Mouse (Mus musculus): ENCODE data around the gene Shc3. TPM values are rescaled to one million over a fixed set of nuclear protein-coding genes. Genes with fewer than 3 reads are reported as not detected.

Shc3 gene
- polyA plus RNA-seq, 2 experiments = 0.12 TPM; not detected in 1

DNA sequence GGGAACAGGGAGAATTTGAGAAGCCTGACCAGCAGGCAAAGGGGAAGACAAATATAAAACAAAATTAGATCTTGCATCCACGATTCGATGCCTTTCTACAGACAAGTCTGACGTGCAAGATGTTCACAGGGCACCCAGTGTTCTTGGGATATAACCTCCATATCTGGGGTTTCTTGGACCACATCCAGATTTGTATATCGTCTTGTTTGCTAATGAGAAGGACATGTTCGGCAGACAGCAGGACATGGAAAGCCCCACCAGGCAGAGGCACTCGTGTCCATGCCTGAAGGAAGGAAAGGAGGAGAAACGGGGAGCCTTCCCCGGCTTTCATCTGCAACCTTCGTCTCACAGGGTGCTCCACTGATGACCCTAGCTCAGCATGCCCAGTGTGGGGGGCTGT, 158.0 kb downstream of the Shc3 start:
- DNase-seq (ENCODE audit: low read depth in 3 of 3, low spot score in 3 of 3) (no peak), ATAC-seq (ENCODE audit: insufficient read depth) (no peak)
- Histone ChIP-seq H3K4me1 (replicated peaks; ENCODE audit: control insufficient read depth in 2 of 2, insufficient read depth in 2 of 2, low read length in 1 of 2) (peaks cover 0 to 4% of the 10 kb centered on the region in 2 experiments; a peak in 1 of 4 replicates), H3K36me3 (replicated peaks; ENCODE audit: control insufficient read depth, insufficient read depth, low read depth) (no peaks in the 10 kb centered on the region), H3K27ac (no peak overlapping the region), H3K4me2 (ENCODE audit: low read depth) (no peak overlapping the region), H3K9me3 (ENCODE audit: control insufficient read depth, low read length) (no peaks in the 10 kb centered on the region), H3K9ac (replicated peaks) (no peak overlapping the region), H3K4me3 (ENCODE audit: insufficient read depth in 1 of 2, low read depth in 2 of 2, low read length in 2 of 2) (no peak overlapping the region), H3K27me3 (ENCODE audit: control insufficient read depth, insufficient read depth, low read length) (peaks cover 17% of the 10 kb centered on the region)
- TF ChIP-seq EP300 (IDR thresholded peaks at IDR 0.05; ENCODE audit: low read depth) = no peak
- TF ChIP-seq CTCF (IDR thresholded peaks at IDR 0.05; ENCODE audit: low read depth) = no peak
- 62% methylated on average over 9 of the region's 9 CpGs for WGBS (ENCODE audit: insufficient replicate concordance)

DNA sequence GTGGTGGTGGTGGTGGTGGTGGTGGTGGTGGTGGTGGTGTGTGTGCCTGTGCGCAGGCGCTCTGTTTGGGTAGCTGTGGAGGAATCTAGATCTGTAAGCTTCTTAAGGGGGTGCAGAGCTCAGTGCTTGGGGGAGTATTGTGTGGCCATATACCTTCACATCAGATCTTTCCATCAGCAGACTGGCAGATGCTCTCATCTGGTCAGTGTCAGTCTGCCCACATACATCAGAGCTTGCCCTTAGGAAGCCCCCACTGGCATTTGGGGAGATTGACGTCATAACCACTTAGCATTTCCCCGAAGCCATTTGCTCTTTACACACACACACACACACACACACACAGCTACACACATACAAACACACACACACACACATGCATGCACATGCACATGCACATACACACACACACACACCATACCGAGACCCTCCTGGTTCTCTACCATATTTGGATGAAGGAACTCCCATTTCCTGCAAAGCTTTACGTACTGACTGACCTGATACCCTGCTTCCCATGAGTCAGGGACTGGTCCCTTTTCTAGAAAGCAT, 159.2 kb downstream of the Shc3 start:
- Histone ChIP-seq H3K9me3 (ENCODE audit: control insufficient read depth, low read length) (no peaks in the 10 kb centered on the region), H3K27me3 (ENCODE audit: control insufficient read depth, insufficient read depth, low read length) (peaks cover 17% of the 10 kb centered on the region), H3K4me2 (ENCODE audit: low read depth) (no peak overlapping the region), H3K4me1 (replicated peaks; ENCODE audit: control insufficient read depth in 2 of 2, insufficient read depth in 2 of 2, low read length in 1 of 2) (peaks cover 0 to 4% of the 10 kb centered on the region in 2 experiments; a peak in 1 of 4 replicates), H3K36me3 (replicated peaks; ENCODE audit: control insufficient read depth, insufficient read depth, low read depth) (no peaks in the 10 kb centered on the region), H3K9ac (replicated peaks) (no peak overlapping the region), H3K27ac (no peak overlapping the region), H3K4me3 (ENCODE audit: insufficient read depth in 1 of 2, low read depth in 2 of 2, low read length in 2 of 2) (0 out of 4 replicates have a peak overlapping the region, but pooled peaks of 1 of the 2 experiments have one; percentile 11)
- no peak for ATAC-seq (ENCODE audit: insufficient read depth)
- TF ChIP-seq CTCF (IDR thresholded peaks at IDR 0.05; ENCODE audit: low read depth) (no peak), EP300 (IDR thresholded peaks at IDR 0.05; ENCODE audit: low read depth) (no peak)
- WGBS (ENCODE audit: insufficient replicate concordance) = 51% methylated on average over 6 of the region's 6 CpGs
- no peak for DNase-seq (ENCODE audit: low read depth in 3 of 3, low spot score in 3 of 3)

GRCm38 (mm10) chr13:51408519-51409001, 160.7 kb downstream of the Shc3 start, which contains the start of gene S1pr3:
Gene S1pr3, plus strand, starts transcription at chr13:51408639.
- Histone ChIP-seq H3K4me1 (replicated peaks; ENCODE audit: control insufficient read depth in 2 of 2, insufficient read depth in 2 of 2, low read length in 1 of 2) (peaks cover 0 to 4% of the 10 kb centered on the region in 2 experiments; a peak in 1 of 4 replicates), H3K4me3 (ENCODE audit: insufficient read depth in 1 of 2, low read depth in 2 of 2, low read length in 2 of 2) (peak within 1 kb of the TSS; percentile 6 to 37), H3K36me3 (replicated peaks; ENCODE audit: control insufficient read depth, insufficient read depth, low read depth) (no peaks in the 10 kb centered on the region), H3K4me2 (ENCODE audit: low read depth) (peak within 1 kb of the TSS; percentile 45), H3K9me3 (ENCODE audit: control insufficient read depth, low read length) (no peaks in the 10 kb centered on the region), H3K27me3 (ENCODE audit: control insufficient read depth, insufficient read depth, low read length) (peaks cover 17% of the 10 kb centered on the region), H3K9ac (replicated peaks) (no peak within 1 kb of the TSS), H3K27ac (no peak within 1 kb of the TSS)
- no peak for ATAC-seq (ENCODE audit: insufficient read depth)
- whole genome bisulfite sequencing (ENCODE audit: insufficient replicate concordance) = under 1% methylated on average over 33 of the region's 33 CpGs
- no peak for DNase-seq (ENCODE audit: low read depth in 3 of 3, low spot score in 3 of 3)
- no peak for TF ChIP-seq EP300 (IDR thresholded peaks at IDR 0.05; ENCODE audit: low read depth)

DNA sequence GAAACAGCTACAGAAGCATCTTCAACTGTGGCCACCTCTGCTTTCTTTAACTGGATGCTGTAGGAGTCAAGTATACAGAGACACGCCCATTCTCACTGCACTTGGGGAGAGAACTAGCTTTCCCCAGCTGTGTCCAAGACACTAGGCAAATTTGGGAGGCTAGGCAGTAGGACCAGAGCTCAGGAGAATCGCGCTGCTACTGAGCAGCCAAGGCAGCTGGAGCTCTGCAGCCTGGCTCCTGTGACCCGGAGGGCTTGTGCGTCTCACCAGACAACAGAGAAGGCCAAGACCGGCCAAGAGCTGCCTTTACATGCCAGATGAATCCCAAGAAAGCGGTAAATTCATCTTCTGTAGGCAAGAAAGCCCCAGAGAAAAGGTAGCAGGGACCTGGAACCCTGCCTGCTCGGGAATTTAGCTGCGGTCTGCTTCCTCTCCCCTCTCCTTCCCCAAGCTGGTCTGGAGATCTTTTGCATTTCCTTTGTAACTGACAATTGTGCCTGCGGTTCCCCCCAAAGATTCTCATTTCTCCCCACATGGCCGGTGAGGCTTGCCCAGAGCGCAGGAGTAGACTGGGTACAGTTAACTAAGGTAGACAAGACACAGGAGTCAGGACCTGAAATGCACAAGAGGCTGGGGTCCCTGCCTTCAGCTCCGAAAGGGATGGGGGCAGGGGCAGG, 161.5 kb downstream of the Shc3 start:
- H3K4me3 ChIP-seq (ENCODE audit: insufficient read depth in 1 of 2, low read depth in 2 of 2, low read length in 2 of 2) = no peak overlapping the region
- WGBS (ENCODE audit: insufficient replicate concordance) = 13% methylated on average over 13 of the region's 13 CpGs
- no peak overlapping the region for H3K4me2 ChIP-seq (ENCODE audit: low read depth)
- peaks cover 17% of the 10 kb centered on the region for H3K27me3 ChIP-seq (ENCODE audit: control insufficient read depth, insufficient read depth, low read length)
- peaks cover 0 to 4% of the 10 kb centered on the region in 2 experiments; a peak in 1 of 4 replicates for H3K4me1 ChIP-seq (replicated peaks; ENCODE audit: control insufficient read depth in 2 of 2, insufficient read depth in 2 of 2, low read length in 1 of 2)
- no peak for TF ChIP-seq CTCF (IDR thresholded peaks at IDR 0.05; ENCODE audit: low read depth)
- TF ChIP-seq EP300 (IDR thresholded peaks at IDR 0.05; ENCODE audit: low read depth) = no peak
- no peak overlapping the region for H3K9ac ChIP-seq (replicated peaks)
- H3K9me3 ChIP-seq (ENCODE audit: control insufficient read depth, low read length) = no peaks in the 10 kb centered on the region
- no peaks in the 10 kb centered on the region for H3K36me3 ChIP-seq (replicated peaks; ENCODE audit: control insufficient read depth, insufficient read depth, low read depth)
- DNase-seq (ENCODE audit: low read depth in 3 of 3, low spot score in 3 of 3) (no peak), ATAC-seq (ENCODE audit: insufficient read depth) (no peak)
- no peak overlapping the region for H3K27ac ChIP-seq

DNA sequence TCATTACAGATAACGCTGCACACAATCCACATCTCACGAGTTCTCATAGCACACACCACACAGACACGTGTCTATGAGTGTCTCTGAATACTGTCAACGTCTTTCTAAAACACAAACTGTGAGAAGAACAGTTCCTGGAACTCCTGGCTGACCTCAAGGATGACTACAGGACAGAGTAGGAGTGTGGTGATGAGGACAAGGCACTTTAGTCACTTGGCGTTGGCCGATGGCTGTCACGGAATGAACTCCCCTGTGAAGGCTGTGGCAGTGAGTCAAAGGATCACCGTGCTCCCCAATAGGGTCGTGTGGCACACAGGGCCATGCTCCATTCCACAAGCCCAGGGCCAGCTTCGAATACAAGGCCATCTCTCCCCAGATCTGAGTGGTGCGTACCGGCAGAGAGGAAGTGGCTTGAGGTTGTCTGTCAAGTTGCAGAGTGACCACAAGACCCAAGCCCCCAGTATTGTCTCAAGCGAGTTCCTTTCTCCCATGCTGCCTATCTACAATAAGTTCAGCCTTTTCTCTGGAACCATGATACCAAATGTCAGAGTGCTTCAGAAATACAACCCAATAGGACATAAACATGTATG, 163.4 kb downstream of the Shc3 start:
- TF ChIP-seq CTCF (IDR thresholded peaks at IDR 0.05; ENCODE audit: low read depth) = no peak
- TF ChIP-seq EP300 (IDR thresholded peaks at IDR 0.05; ENCODE audit: low read depth) = no peak
- Histone ChIP-seq H3K36me3 (replicated peaks; ENCODE audit: control insufficient read depth, insufficient read depth, low read depth) (no peaks in the 10 kb centered on the region), H3K4me1 (replicated peaks; ENCODE audit: control insufficient read depth in 2 of 2, insufficient read depth in 2 of 2, low read length in 1 of 2) (peaks cover 0 to 6% of the 10 kb centered on the region in 2 experiments; a peak in 2 of 4 replicates), H3K27ac (no peak overlapping the region), H3K27me3 (ENCODE audit: control insufficient read depth, insufficient read depth, low read length) (peaks cover 17% of the 10 kb centered on the region), H3K4me3 (ENCODE audit: insufficient read depth in 1 of 2, low read depth in 2 of 2, low read length in 2 of 2) (no peak overlapping the region), H3K9ac (replicated peaks) (no peak overlapping the region), H3K4me2 (ENCODE audit: low read depth) (no peak overlapping the region), H3K9me3 (ENCODE audit: control insufficient read depth, low read length) (no peaks in the 10 kb centered on the region)
- WGBS (ENCODE audit: insufficient replicate concordance) = 37% methylated on average over 13 of the region's 13 CpGs
- ATAC-seq (ENCODE audit: insufficient read depth) (no peak), DNase-seq (ENCODE audit: low read depth in 3 of 3, low spot score in 3 of 3) (no peak)
